8 mouse cellular contexts compared by ENCODE assay signal in genomic region chr7:29518421-29519210, GRCm38 (mm10). TPM values are rescaled to one million over a fixed set of nuclear protein-coding genes. Genes with fewer than 3 reads are reported as not detected.
A peak's percentile ranks its signal among the peaks of the same experiment; 100 is the strongest.
DNase-seq lines count a peak whose midpoint lies in the region; ATAC-seq and TF ChIP-seq lines count a peak whose summit lies in the region.

Gene Sipa1l3 (minus strand): TSS chr7:29518641.

- H3K27ac ChIP-seq in hindbrain, embryonic 13.5 days = peak within 1 kb of the TSS; percentile 92

- H3K4me2 ChIP-seq in hindbrain, embryonic 13.5 days = peak within 1 kb of the TSS; percentile 81

- under 1% methylated on average over 82 of the region's 88 CpGs for whole genome bisulfite sequencing in hindbrain, embryonic 13.5 days

- in situ Hi-C loops in Patski (cut with MboI; ENCODE audit: low pct_unique_long_range_greater_than_20kb) = no loop called here

- no peaks in the 10 kb centered on the region for H3K27me3 ChIP-seq in Patski
- H3K27me3 ChIP-seq in hindbrain, embryonic 13.5 days = no peaks in the 10 kb centered on the region

- peak; percentile 95 for ATAC-seq in Patski
- peak; percentile 96 for ATAC-seq in hindbrain, embryonic 13.5 days (ENCODE audit: low FRiP score)

- H3K9me3 ChIP-seq in hindbrain, embryonic 13.5 days = no peaks in the 10 kb centered on the region

- CTCF ChIA-PET in Patski (lab: Charles Lee) = interaction anchor here (0.9 to 8.3 kb wide), 7 partner anchors 13 to 142 kb away, joined by 3 to 89 read pairs (median 4); no protein-coding TSS in a partner anchor

- peak; percentile 71 for DNase-seq in Patski (ENCODE audit: low read depth, low spot score)
- DNase-seq in cerebellum, postnatal 14 days = peak; percentile 97 to 98
- peak; percentile 93 to 94 for DNase-seq in frontal cortex, postnatal 14 days (ENCODE audit: low spot score in 2 of 2)
- DNase-seq in layer of hippocampus, postnatal 25 days (ENCODE audit: extremely low spot score in 1 of 2, low spot score in 1 of 2) = peak; percentile 88 to 89
- DNase-seq in lung, postnatal 25 days (ENCODE audit: low spot score) = peak; percentile 99
- peak; percentile 99 for DNase-seq in retina, embryonic 14.5 days (ENCODE audit: low spot score)
- peak; percentile 96 for DNase-seq in thymus, postnatal 4 days

- POLR2A ChIA-PET in Patski (lab: Charles Lee) = interaction anchor here (0.5 to 1.9 kb wide), 8 partner anchors 12 to 216 kb away, joined by 3 to 7 read pairs (median 4); no protein-coding TSS in a partner anchor

- H3K4me3 ChIP-seq in hindbrain, embryonic 13.5 days = peak within 1 kb of the TSS; percentile 88

- no peaks in the 10 kb centered on the region for H3K36me3 ChIP-seq in hindbrain, embryonic 13.5 days

- H3K4me1 ChIP-seq in hindbrain, embryonic 13.5 days (replicated peaks) = peaks cover 37% of the 10 kb centered on the region

- TF ChIP-seq CTCF in Patski (IDR thresholded peaks at IDR 0.05) = no peak

- H3K9ac ChIP-seq in hindbrain, embryonic 13.5 days = peak within 1 kb of the TSS; percentile 89

RNA-seq across cellular contexts. Expression of gene Sipa1l3, which starts in this region (rescaled TPM):
- polyA plus RNA-seq in Patski (2021) = 27.2 TPM
- 12.6 and 13.7 TPM in 2 replicates for polyA plus RNA-seq in hindbrain, embryonic 13.5 days (2015; fragmentation: Nextera tagmentation; extraction: Ambion mirVana)
- total RNA-seq in layer of hippocampus, postnatal 25 days (2021) = 100 to 1,000 TPM; 211 to 245 TPM

Comparison
In these comparisons a context has a peak if more than half of its experiments do, and no peak if none do; other contexts are left out.
1. Peak in every context shown above with its lines: DNase-seq, ATAC-seq, H3K4me3 ChIP-seq and H3K27ac ChIP-seq.